Mouse (Mus musculus) thymus, postnatal 10 days (tissue): ENCODE data around the gene Isy1.
"Not testable (repeated sequence)": the region's sequence is repeated elsewhere in the genome, so short reads cannot be mapped to it uniquely, and the experiment has no call there.

ENCODE experiments used
- DNase-seq, 2 experiments: peaks; one replicate each; pipeline ENCODE4 v3.0.0; 2021; ENCODE audit warnings: low spot score in 2 of 2

Isy1 gene

DNA sequence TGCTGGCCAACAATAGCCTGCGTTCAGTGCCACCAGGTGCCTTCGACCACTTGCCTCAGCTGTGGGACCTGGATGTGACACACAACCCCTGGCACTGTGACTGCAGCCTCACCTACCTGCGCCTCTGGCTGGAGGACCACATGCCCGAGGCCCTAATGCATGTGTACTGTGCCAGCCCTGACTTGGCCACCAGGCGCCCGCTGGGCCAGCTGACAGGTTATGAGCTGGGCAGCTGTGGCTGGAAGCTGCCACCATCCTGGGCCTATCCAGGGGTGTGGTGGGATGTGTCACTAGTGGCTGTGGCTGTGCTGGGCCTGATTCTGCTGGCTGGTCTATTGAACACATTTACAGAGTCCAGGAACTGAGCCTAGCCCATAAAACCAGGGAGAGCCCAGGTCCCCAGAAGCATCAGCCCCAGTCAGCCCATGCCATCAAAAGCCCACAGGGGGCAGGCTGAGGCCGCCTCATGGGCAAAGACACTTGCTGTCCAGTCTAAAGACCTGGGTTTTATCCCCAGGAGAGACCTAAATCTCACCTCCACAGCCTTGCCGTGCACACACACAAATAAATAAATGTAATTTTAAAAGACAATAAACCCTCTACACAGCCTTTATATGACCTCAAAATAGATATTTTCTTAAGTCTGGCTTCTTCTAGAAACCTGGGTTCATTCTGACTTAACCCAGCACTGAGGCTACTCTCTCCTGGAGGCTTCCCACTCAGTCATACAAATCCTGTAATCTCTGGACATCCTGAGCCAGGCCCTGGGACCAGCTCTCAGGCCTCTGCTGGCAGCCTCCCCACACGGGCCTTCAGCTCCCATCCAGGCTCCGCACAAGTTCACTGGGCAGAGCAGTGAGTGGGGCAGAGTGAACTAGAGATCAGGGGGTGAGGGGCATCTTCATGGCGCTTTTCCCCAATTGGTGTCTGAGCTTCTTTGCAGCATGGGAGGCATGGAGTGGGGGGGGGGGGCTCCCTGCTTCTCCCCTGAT is 59.1 kb downstream of the Isy1 start:
- DNase-seq: no peak

DNA sequence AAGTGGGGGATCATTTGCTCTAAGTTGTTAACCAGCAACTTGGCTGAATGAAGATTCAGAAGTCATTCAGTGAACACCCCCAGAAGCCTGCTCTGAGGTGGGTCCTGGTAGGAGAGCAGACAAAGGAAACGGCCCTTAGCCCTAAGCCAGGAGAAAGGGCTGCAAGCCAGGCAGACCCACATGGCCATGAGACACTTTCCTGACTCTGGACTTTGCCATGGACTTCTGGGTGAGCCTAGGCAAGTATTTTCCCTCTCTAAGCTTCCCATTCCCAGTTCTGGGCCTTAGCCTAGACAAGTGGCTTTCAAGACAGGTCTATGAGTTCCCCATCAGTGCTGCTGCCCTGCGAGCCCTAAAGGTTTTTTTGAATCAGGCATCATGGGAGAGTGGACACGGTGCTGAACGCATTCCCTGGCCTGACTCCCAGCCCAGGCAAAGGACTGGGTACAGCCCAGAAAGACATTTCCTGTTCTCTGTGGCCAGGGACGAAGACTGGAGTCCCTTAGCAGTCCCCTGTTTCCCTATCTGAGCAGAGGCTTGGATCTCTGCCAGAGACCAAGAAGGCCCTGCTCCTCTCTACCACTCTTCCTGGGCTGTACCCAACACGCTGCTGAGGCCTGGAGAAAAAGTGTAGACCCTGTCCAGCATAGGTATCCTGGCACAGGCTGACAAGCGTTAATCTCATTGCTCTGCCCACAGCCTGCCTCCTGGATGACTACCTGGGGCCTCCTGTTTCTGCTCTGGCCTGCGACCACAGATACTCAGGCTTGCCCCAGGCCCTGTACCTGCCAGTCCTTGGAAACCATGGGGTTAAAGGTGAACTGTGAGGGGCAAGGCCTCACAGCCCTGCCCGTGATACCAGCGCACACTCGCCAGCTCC is 60.1 kb downstream of the Isy1 start:
- DNase-seq: no peak

DNA sequence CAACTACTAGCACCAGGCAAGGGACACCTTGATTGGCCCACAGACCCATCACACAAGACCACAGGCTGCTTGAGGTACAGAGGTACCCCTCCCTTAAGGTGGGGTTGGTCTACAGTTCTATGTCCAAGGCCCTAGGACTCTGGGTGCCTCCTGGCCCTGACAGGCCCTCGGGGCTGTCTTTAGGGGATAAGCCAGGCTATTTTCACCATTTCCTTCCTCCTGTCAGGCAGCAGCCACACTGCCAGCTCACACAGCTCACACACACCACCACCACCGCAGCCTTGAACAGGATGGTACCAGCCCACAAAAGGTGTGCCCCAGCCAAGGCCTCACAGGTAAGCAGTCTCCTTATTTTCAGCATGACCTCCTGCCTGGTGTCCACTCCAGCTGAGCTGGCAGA is 60.8 kb downstream of the Isy1 start, which contains the start of gene Gp9:
Gp9 (plus strand) TSS at position 231 of the 400 bp plus-strand sequence.
- no peak for DNase-seq

DNA sequence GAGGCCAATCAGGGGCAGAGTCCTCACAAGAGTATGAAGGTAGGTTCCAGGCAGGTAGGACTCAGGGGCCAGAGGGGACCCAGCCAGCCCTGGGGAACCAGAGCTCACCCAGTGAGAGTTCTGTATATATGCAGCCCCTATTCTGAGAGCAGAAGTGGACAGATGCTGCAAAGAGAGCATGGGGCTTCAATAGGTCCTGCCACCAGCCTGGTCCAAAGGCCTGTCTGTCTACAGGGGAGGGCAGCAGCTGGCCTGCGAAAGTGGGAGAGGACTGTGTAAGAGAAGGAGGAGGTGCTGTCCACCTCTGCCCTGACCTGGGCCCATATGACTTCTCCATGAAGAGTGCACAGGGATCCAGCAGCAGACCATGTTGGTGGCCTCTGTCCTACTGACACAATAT is 61.9 kb downstream of the Isy1 start:
- no peak for DNase-seq

DNA sequence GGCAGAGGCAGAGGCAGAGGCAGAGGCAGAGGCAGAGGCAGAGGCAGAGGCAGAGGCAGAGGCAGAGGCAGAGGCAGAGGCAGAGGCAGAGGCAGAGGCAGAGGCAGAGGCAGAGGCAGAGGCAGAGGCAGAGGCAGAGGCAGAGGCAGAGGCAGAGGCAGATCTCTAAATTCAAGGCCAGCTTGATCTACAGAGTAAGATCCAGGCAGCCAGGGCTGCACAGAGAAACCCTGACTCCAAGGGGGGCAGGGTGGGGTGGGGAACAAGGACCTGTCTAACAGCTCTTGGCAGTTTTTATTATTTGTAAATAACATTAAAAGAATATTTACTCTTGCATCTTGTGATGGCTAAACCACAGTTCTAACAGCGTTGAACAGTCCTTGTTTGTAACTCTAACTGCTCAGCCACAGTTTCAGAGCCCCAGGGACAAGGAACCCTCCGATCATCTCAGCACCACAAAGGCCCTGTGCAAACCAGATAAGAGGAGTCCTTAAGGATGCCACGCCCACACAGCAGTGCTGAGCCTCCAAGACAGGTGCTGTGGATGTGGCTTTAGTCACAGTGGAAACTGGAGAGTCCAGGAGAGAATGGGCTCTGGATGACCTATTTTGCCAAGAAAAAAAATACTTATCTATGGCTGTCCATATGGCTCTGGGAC is 62.9 kb downstream of the Isy1 start:
- DNase-seq: no peak

DNA sequence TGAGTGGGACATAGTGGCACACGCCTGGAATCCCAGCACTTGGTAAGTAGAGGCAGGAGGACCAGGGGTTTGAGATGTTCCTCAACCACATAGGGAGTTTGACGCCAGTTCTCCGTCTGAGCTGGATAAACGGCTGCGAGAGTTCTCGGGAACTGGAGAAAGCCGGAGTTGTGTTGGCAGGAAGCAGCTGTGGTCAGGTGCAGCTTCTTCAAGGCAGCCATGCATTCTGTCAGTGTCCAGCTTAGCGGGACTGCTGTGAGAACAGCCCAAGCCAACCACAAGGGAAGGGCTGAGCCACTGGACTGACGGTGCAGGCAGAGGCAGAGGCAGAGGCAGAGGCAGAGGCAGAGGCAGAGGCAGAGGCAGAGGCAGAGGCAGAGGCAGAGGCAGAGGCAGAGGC is 63.7 kb downstream of the Isy1 start:
- DNase-seq: no peak

DNA sequence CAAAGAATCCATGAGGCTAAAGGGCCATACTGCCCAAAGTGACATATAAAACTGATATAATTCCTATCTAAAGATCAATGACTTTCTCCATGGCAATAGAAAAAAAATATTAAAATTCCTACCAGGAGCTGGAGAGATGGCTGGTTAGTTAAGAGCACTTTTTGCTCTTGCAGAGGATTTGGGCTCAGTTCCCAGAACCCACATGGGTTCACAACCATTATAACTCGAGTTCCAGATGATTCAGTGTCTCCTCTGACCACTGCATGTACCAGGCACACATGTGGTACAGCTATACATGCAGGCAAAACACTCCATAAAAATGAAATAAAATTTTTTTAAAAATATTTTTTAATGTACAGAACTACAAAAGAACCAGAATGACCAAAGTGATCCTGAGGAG is 64.1 kb downstream of the Isy1 start:
- DNase-seq: no peak

DNA sequence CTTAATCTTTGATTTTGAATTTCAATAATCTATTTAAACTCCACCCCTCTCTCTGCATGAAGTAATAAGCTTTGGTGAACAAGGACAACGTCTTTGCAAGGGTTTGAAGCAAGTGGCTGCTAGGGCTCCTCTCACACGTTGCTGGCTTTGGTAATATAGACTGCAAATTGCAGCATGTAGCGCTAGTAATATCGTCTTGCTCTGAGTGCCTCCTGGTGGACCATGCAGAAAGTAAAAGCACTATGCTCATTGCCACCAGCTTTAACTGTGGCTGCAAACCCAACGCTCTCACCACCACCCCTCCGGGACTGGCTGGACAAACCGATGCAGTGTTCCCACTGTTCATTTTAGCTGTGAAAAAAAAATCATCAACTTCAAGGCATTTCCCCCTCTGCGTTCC is 68.0 kb downstream of the Isy1 start:
- DNase-seq: no peak

DNA sequence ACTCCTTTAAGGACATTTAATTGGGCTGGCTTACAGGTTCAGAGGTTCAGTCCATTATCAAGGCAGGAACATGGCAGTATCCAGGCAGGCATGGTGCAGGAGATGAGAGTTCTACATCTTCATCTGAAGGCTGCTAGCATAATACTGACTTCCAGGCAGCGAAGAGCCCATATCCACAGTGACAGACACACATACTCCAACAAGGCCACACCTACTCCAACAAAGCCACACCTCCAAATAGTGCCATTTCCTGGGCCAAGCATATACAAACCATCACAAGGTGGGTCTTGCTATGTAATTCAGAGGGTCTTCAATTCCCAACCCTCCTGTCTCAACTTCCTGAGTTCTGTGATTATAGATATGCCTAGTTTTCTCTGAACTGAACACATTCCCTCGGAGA is 74.3 kb downstream of the Isy1 start:
- DNase-seq: not testable (repeated sequence)
